Mouse (Mus musculus) neural tube, embryonic 10.5 days (tissue): ENCODE measurements around the gene Vdr.

Source experiments
- DNase-seq: peaks from one replicate; pipeline ENCODE4 v3.0.0-alpha.2; 2017; ENCODE audit warnings: low spot score; ENCODE audit errors: extremely low spot score

Vdr gene

DNA sequence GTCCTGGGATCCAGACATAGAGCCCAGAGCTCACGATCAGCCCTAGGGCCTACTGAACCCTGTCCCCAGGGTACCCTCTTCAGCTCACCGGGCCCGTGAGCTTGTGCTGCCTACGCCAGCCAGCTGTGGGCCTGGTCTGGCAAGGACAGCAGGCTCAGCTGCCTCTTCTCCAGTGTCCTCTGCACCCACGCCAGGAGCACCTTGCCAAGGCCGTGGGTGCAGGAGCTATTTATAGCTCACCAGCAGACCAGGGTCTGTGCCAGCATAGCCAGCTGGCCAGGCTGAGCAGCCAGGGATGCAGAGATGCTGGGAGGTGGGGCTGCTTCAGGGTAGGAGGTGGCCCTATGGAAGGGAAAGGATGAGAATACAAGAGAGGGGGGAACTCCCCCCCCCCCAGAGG is 98.3 kb downstream of the Vdr start:
- no peak for DNase-seq

DNA sequence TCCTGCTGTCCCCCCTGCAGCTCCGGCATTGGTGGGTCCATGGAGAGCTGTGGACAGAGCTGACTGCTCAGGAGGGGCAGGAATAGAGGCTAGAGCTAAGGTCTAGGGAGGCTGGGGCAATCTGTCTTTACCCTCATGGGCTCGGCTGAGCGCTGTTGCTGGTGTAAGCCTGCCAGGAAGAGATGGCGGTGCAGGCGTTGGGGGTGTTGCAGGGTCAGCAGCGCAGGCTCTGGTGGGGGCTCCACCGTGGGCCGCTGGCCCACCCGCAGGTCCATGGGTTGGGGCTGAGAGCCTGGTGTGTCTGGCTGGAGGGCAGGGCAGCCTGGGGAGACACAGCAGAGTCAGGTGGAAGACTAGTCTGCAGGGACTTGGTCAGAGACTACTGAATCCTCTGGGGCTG is 99.1 kb downstream of the Vdr start:
- DNase-seq, result no peak

DNA sequence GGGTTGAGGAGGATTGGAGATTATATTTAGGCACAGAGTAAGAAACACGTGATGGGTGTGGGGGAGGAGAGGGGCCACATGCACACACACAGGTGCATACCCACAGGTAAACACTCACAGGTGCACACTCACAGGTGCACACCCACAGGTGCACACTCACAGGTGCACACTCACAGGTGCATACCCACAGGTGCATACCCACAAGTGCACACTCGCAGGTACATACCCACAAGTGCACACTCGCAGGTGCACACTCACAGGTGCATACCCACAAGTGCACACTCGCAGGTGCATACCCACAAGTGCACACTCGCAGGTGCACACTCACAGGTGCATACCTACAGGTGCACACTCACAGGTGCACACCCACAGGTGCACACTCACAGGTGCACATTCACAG is 100.0 kb downstream of the Vdr start:
- no peak for DNase-seq

DNA sequence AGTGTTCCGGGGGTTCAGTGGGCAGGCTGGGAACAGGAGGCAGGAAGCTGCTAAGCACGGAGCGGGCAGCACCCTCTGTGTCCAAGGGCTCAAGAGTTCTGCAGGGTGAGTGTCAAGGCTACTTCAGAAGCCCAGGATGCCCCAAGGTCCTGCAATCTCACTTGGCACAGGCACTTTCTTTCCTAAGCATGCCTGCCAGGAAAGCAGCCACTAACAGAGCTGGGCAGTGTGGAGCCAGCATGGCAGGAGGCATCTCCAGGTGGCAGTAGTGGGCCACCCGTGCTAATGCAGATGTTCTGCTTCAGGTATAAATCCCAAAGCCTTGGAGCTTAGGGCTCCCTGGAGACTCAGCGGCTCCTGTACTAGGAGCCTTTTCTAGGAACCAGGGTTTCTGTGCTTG is 100.5 kb downstream of the Vdr start:
- DNase-seq, result no peak

DNA sequence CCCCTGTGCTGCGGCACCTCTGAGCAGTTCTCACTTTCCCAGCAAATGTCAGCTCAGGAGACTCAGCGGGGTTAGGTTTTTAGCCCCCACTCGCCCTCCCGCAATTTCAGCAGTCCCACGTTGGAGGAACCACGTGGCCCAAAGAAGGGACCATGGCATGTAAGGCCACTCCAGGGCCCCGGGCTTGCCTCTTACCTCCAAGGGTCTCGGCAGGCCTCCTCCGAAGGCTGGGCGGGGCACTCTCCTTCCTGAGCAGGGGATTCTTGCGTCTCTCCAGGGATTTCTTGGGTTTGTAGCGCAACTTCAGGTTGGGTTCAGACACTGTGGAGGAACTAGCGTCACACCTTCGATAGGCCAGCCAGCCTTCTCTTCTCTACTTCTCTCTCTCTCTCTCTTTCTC is 101.2 kb downstream of the Vdr start:
- DNase-seq, result no peak

DNA sequence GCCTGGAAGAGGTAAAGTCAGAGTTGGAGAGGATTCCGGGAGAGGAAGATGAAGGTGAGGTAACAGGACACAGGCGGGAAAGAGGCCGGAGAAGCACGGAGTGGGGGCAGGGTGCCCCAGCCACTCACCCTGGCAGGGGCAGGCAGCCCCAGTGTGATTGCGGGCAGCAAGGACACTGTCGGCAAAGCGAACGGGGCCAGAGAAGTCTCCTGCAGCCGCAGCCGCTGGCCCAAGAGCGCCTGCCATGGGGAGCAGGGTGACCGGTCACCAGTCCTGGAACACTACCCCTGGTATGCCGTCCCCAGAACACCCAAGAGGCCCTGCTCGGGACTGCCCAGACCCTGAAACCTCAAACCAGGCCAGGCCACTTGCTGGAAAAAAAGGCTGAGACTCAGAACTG is 101.9 kb downstream of the Vdr start:
- DNase-seq, result no peak

DNA sequence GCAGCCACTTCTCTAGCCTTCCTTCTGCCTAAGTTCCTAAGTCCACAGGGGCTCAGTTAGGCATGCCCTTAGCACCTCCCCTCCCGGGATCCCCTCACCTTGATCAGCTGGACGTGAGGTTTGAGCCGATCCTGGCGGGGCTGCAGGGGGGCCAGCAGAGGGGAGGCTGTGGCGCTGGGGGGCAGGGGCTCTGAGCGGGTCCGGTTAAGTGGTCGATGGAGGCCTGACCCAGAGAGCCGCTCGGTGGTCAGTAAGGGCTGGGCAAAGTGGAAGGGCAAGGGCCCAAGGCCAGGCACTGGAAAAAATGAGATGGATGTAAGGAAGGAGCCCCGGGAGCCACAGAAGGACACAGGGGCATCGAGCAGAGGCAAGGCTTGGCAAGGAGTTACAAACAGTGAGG is 102.6 kb downstream of the Vdr start:
- no peak for DNase-seq
